10 mouse cellular contexts compared by ENCODE assay signal in genomic region chr6:113282969-113283368, GRCm38 (mm10). TPM values are rescaled to one million over a fixed set of nuclear protein-coding genes. Genes with fewer than 3 reads are reported as not detected.
A peak's percentile ranks its signal among the peaks of the same experiment; 100 is the strongest.
DNase-seq lines count a peak whose midpoint lies in the region; ATAC-seq and TF ChIP-seq lines count a peak whose summit lies in the region.
"Had no signal": no experiment of that assay in that cellular context is flagged by ENCODE, and none has a peak within 500 bp of the region (broad histone marks: within the 10 kb centered on the region; RNA-seq: fewer than 3 reads in every experiment).

No protein-coding gene starts in this region.

- H3K9ac ChIP-seq in hindbrain, embryonic 16.5 days (ENCODE audit: low read depth, low read length), result peak overlapping the region; percentile 65

- DNase-seq in left cerebral cortex, adult 18-20 months (ENCODE audit: low spot score in 2 of 2), result peak; percentile 7 to 28
- no peak for DNase-seq in left cerebral cortex, adult 11 months (ENCODE audit: low spot score)
- peak; percentile 64 to 65 for DNase-seq in cerebellum, postnatal 25 days
- no peak for DNase-seq in layer of hippocampus, adult 18-20 months (ENCODE audit: low spot score in 2 of 2)
- DNase-seq in frontal cortex, adult 2 months (ENCODE audit: extremely low spot score in 1 of 2, low spot score in 1 of 2), result no peak
- DNase-seq: thymus, adult 2 months had no signal

- peak overlapping the region; percentile 44 for H3K4me3 ChIP-seq in hindbrain, embryonic 16.5 days (ENCODE audit: low read length)
- peak overlapping the region; percentile 45 for H3K4me3 ChIP-seq in olfactory bulb, adult 2 months (ENCODE audit: insufficient read depth, low read depth, low read length)

- peaks cover 11% of the 10 kb centered on the region; the same call in 1 of the 2 replicates for H3K36me3 ChIP-seq in hindbrain, embryonic 16.5 days (ENCODE audit: control insufficient read depth, insufficient read depth, low read length)

- peak overlapping the region; percentile 70 for H3K4me2 ChIP-seq in hindbrain, embryonic 16.5 days (ENCODE audit: low read length)

- peak; percentile 23; the same call in 1 of the 2 replicates for ATAC-seq in hindbrain, embryonic 16.5 days
- no peak for ATAC-seq in monocyte, adult 5-6 weeks (replicated peaks; ENCODE audit: insufficient number of reproducible peaks, low FRiP score, low TSS enrichment, poor library complexity, severe bottlenecking)

- no peak overlapping the region for H3K27ac ChIP-seq in hindbrain, embryonic 16.5 days (ENCODE audit: low read depth, low read length)
- H3K27ac ChIP-seq in olfactory bulb, adult 2 months (ENCODE audit: insufficient read depth, low read depth, low read length), result no peak overlapping the region

- no peaks in the 10 kb centered on the region for H3K9me3 ChIP-seq in hindbrain, embryonic 16.5 days (ENCODE audit: control insufficient read depth, low read length)
- H3K9me3 ChIP-seq: G1E had no signal

- WGBS in hindbrain, embryonic 16.5 days, result 3% methylated on average over 20 of the region's 22 CpGs
- WGBS in olfactory bulb, adult 2 months, result 3% methylated on average over 22 of the region's 22 CpGs

- no peak for TF ChIP-seq CTCF in olfactory bulb, adult 2 months (IDR thresholded peaks at IDR 0.05; ENCODE audit: insufficient read depth, low read depth, low read length)

- H3K4me1 ChIP-seq in hindbrain, embryonic 16.5 days (ENCODE audit: control insufficient read depth, insufficient read depth, low read depth, low read length), result peaks cover 13% of the 10 kb centered on the region
- peaks cover 16% of the 10 kb centered on the region for H3K4me1 ChIP-seq in olfactory bulb, adult 2 months (ENCODE audit: control insufficient read depth, insufficient read depth, low read length)

- peaks cover 15% of the 10 kb centered on the region for H3K27me3 ChIP-seq in hindbrain, embryonic 16.5 days (replicated peaks; ENCODE audit: control insufficient read depth, insufficient read depth, low read length)

- TF ChIP-seq POLR2A in olfactory bulb, adult 2 months (IDR thresholded peaks at IDR 0.05; ENCODE audit: insufficient read depth, low read depth, low read length), result no peak

RNA-seq across cellular contexts. Expression of gene Cpne9, which starts 0.9 kb away (rescaled TPM):
- 10 to 100 TPM; 67.8 to 89.1 TPM for total RNA-seq in left cerebral cortex, adult 18-20 months (2021)
- polyA plus RNA-seq in hindbrain, embryonic 16.5 days (2015; fragmentation: Nextera tagmentation; extraction: Ambion mirVana), result 9.1 and 9.6 TPM in 2 replicates
- polyA plus RNA-seq in olfactory bulb, adult 2 months (2012; ENCODE audit: insufficient read depth, insufficient read length, low replicate concordance, missing spikeins), result not detected in 2 replicates
- total RNA-seq in layer of hippocampus, adult 18-20 months (2021), result 10 to 100 TPM; 15.9 to 18.5 TPM
- 70.1 and 97.8 TPM in 2 replicates for polyA plus RNA-seq in frontal cortex, adult 2 months (2012; rRNA removed)
- total RNA-seq in monocyte, adult 5-6 weeks (2017), result 0.19 to 0.75 TPM in 2 of 3 replicates, not detected in the other

RNA-seq across cellular contexts. Expression of gene Brpf1, which starts 24.0 kb away (rescaled TPM):
- total RNA-seq in left cerebral cortex, adult 18-20 months (2021), result 10 to 100 TPM; 29.1 to 31.2 TPM
- 12.4 and 15.5 TPM in 2 replicates for polyA plus RNA-seq in hindbrain, embryonic 16.5 days (2015; fragmentation: Nextera tagmentation; extraction: Ambion mirVana)
- not detected in 2 replicates for polyA plus RNA-seq in olfactory bulb, adult 2 months (2012; ENCODE audit: insufficient read depth, insufficient read length, low replicate concordance, missing spikeins)
- total RNA-seq in layer of hippocampus, adult 18-20 months (2021), result 10 to 100 TPM; 37.7 to 37.8 TPM
- 24.8 and 27.3 TPM in 2 replicates for polyA plus RNA-seq in frontal cortex, adult 2 months (2012; rRNA removed)
- total RNA-seq in monocyte, adult 5-6 weeks (2017), result 77.8 to 91.4 TPM (median 83.9 TPM) in 3 replicates

RNA-seq across cellular contexts. Expression of gene Ogg1, which starts 43.8 kb away (rescaled TPM):
- total RNA-seq in left cerebral cortex, adult 18-20 months (2021), result 1 to 10 TPM; 7.4 to 7.9 TPM
- 7.0 and 10.6 TPM in 2 replicates for polyA plus RNA-seq in hindbrain, embryonic 16.5 days (2015; fragmentation: Nextera tagmentation; extraction: Ambion mirVana)
- polyA plus RNA-seq in olfactory bulb, adult 2 months (2012; ENCODE audit: insufficient read depth, insufficient read length, low replicate concordance, missing spikeins), result not detected in 2 replicates
- 1 to 10 TPM; 6.8 to 7.9 TPM for total RNA-seq in layer of hippocampus, adult 18-20 months (2021)
- 10.4 and 11.8 TPM in 2 replicates for polyA plus RNA-seq in frontal cortex, adult 2 months (2012; rRNA removed)
- 6.4 to 12.2 TPM (median 9.2 TPM) in 3 replicates for total RNA-seq in monocyte, adult 5-6 weeks (2017)

RNA-seq across cellular contexts. Expression of gene Mtmr14, which starts 45.3 kb away (rescaled TPM):
- 10 to 100 TPM; 13.8 to 18.4 TPM for total RNA-seq in left cerebral cortex, adult 18-20 months (2021)
- polyA plus RNA-seq in hindbrain, embryonic 16.5 days (2015; fragmentation: Nextera tagmentation; extraction: Ambion mirVana), result 34.1 and 34.6 TPM in 2 replicates
- not detected in 2 replicates for polyA plus RNA-seq in olfactory bulb, adult 2 months (2012; ENCODE audit: insufficient read depth, insufficient read length, low replicate concordance, missing spikeins)
- 10 to 100 TPM; 12.6 to 13.3 TPM for total RNA-seq in layer of hippocampus, adult 18-20 months (2021)
- 21.7 and 23.9 TPM in 2 replicates for polyA plus RNA-seq in frontal cortex, adult 2 months (2012; rRNA removed)
- total RNA-seq in monocyte, adult 5-6 weeks (2017), result 40.8 to 50.3 TPM (median 42.0 TPM) in 3 replicates

Comparison
In these comparisons a context has a peak if more than half of its experiments do, and no peak if none do; other contexts are left out.
1. DNase-seq: peak in left cerebral cortex, adult 18-20 months (2 of 2) and cerebellum, postnatal 25 days (2 of 2); none in left cerebral cortex, adult 11 months (single experiment), layer of hippocampus, adult 18-20 months (0 of 2) and frontal cortex, adult 2 months (0 of 2).